Mouse (Mus musculus) neural tube, embryonic 11.5 days (tissue): Measurements from ENCODE around the gene Nap1l3. TPM values are rescaled to one million over a fixed set of nuclear protein-coding genes. Genes with fewer than 3 reads are reported as not detected.

Experiments
- ATAC-seq: fragments of 200-750 bp; cut with Nextera tagmentation; 2 replicates; pipeline ENCODE4 v1.8.0; 2017; ENCODE audit warnings: moderate number of reproducible peaks, mild to moderate bottlenecking, moderate TSS enrichment, moderate library complexity; ENCODE audit not compliant: insufficient read depth, low FRiP score, low TSS enrichment
- DNase-seq: peaks from one replicate; pipeline ENCODE4 v3.0.0-alpha.2; 2015; ENCODE audit warnings: low spot score
- H3K27ac ChIP-seq: fragments of 300-500 bp; sonication (generic); 2 replicates; pipeline ENCODE4 v1.5.1; 2014; ENCODE audit warnings: low read depth, mild to moderate bottlenecking, low read length
- H3K27me3 ChIP-seq: fragments of 300-500 bp; sonication (generic); 2 replicates; pipeline ENCODE4 v1.6.1; 2014; ENCODE audit warnings: mild to moderate bottlenecking, low read length, mixed read lengths; ENCODE audit not compliant: control insufficient read depth, insufficient read depth
- H3K36me3 ChIP-seq: fragments of 300-500 bp; sonication (generic); 2 replicates; pipeline ENCODE4 v1.6.1; 2014; ENCODE audit warnings: mild to moderate bottlenecking, low read length, moderate library complexity, mixed read lengths; ENCODE audit not compliant: control insufficient read depth, insufficient read depth
- H3K4me1 ChIP-seq: fragments of 300-500 bp; sonication (generic); 2 replicates; pipeline ENCODE4 v1.6.1; 2014; ENCODE audit warnings: low read length, mixed read lengths; ENCODE audit not compliant: control insufficient read depth, insufficient read depth
- H3K4me2 ChIP-seq: fragments of 300-500 bp; sonication (generic); 2 replicates; pipeline ENCODE4 v1.6.1; 2014; ENCODE audit warnings: low read depth, mild to moderate bottlenecking, moderate library complexity
- H3K4me3 ChIP-seq: fragments of 300-500 bp; sonication (generic); 2 replicates; pipeline ENCODE4 v1.5.1; 2014; ENCODE audit warnings: low read depth, low read length
- H3K9ac ChIP-seq: fragments of 300-500 bp; sonication (generic); 2 replicates; pipeline ENCODE4 v1.6.1; 2014; ENCODE audit warnings: mild to moderate bottlenecking, low read length
- H3K9me3 ChIP-seq: fragments of 300-500 bp; sonication (generic); 2 replicates; pipeline ENCODE4 v1.6.1; 2016; ENCODE audit warnings: low read length; ENCODE audit not compliant: control insufficient read depth
- WGBS: fragments of 180-500 bp; shearing (Covaris S2); extraction: QIAGEN DNeasy Blood & Tissue Kit; methylation state at CpG from one replicate; pipeline ENCODE4 v1.1.7; 2014; 5-methylcytosine and 5-hydroxymethylcytosine counted together
- polyA plus RNA-seq: library from polyadenylated mRNA; unstranded; fragments of >200 nt; fragmentation: Nextera tagmentation; extraction: Ambion mirVana; gene quantifications from 2 replicates; pipeline ENCODE4 v1.2.1, GENCODE M21; 2014

The Nap1l3 gene
- polyA plus RNA-seq, result 10.6 and 13.2 TPM in 2 replicates

DNA sequence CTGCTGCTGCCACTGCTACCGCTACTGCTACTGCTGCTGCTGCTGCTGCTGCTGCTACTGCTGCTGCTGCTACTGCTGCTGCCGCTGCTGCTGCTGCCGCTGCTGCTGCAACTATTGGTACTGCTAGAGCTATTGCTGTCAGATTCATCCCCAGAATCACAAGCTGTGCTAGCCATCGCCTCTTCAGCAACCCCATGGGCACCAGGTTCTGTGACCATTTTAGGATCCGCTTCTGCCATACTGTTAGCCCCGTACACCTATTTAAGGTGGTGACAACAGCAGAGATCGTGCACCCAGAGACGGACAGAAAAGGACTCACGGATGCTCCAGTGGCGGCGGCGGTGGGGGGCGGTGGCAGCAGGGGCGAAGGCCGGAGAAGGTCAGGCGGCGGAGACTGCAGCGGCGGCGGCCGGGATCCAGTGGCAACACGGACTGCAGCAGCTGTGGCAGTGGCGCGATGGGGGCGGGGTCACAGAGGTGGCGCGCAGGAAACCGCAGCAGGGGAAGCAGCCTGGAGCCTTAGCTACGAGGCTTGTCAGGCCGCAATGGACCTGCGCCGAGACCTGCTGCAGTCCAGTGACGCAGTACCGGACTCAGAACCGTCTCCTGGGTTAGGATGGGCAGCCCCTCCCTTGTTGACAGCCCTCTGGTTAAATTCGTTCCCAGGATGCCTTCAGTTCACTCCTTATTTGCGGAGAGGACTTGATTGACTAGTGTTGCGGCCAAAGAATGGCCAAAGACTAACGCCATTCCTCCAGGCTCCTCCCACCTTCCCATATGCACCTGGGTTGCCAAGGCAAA is at the start of gene Nap1l3:
Gene Nap1l3 (minus strand): TSS at position 621 of the 801 bp plus-strand sequence.
- peak; percentile 97 for ATAC-seq
- H3K9ac ChIP-seq, result peak within 1 kb of the TSS; percentile 37; the same call in 1 of the 2 replicates
- WGBS, result 8% methylated on average over 36 of the region's 39 CpGs
- H3K27me3 ChIP-seq, result no peaks in the 10 kb centered on the region
- no peaks in the 10 kb centered on the region for H3K36me3 ChIP-seq
- no peaks in the 10 kb centered on the region for H3K9me3 ChIP-seq
- H3K4me1 ChIP-seq, result no peaks in the 10 kb centered on the region
- peak; percentile 70 for DNase-seq
- peak within 1 kb of the TSS; percentile 47 for H3K4me3 ChIP-seq
- H3K4me2 ChIP-seq, result peak within 1 kb of the TSS; percentile 48
- H3K27ac ChIP-seq, result no peak within 1 kb of the TSS

DNA sequence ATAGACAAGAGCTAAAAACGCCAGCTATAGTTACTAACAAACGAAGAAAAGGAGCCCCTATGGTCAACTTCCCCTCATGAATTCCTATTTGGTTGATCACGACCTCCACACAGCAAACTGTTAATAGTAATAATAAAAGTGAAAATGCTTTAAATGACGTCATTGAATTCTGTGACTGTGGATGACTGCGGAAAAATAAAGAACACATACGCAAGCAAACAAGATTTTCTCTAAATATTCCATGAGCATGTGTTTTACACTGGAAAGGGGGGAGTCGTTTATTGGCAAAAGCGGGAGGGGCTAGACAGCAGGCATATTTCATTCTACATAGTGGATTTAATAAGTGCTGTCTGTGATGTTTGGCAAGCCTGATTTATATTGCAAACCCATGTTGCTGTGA is 451 bp upstream of the Nap1l3 start:
- H3K9me3 ChIP-seq, result no peaks in the 10 kb centered on the region
- WGBS, result 26% methylated on average over 8 of the region's 8 CpGs
- H3K4me3 ChIP-seq, result peak overlapping the region; percentile 47
- peak overlapping the region; percentile 36 for H3K4me2 ChIP-seq
- H3K27ac ChIP-seq, result no peak overlapping the region
- DNase-seq (no peak), ATAC-seq (0 out of 2 replicates have a peak, but pooled peaks have one; percentile 13)
- no peaks in the 10 kb centered on the region for H3K4me1 ChIP-seq
- no peaks in the 10 kb centered on the region for H3K36me3 ChIP-seq
- no peaks in the 10 kb centered on the region for H3K27me3 ChIP-seq
- H3K9ac ChIP-seq, result no peak overlapping the region
